Mouse (Mus musculus): ENCODE results near the gene A730061H03Rik. TPM values are rescaled to one million over a fixed set of nuclear protein-coding genes. Genes with fewer than 3 reads are reported as not detected.
A peak's percentile ranks its signal among the peaks of the same experiment; 100 is the strongest.

A730061H03Rik gene
- polyA plus RNA-seq, 1 experiment, result 0.86 TPM

GRCm38 (mm10) chr14:55555788-55556187 lies 4.4 kb downstream of the A730061H03Rik start:
- H3K4me1 ChIP-seq (ENCODE audit: control insufficient read depth, insufficient read depth, low read length), result no peaks in the 10 kb centered on the region
- no peak overlapping the region for H3K4me3 ChIP-seq (ENCODE audit: insufficient read depth, low read length)
- no peak overlapping the region for H3K27ac ChIP-seq (ENCODE audit: insufficient read depth, low read length)
- no peak for TF ChIP-seq CTCF (IDR thresholded peaks at IDR 0.05; ENCODE audit: extremely low read depth, insufficient read depth, low read length)
- TF ChIP-seq POLR2A (IDR thresholded peaks at IDR 0.05; ENCODE audit: extremely low read depth, insufficient read depth, low read length), result no peak

GRCm38 (mm10) chr14:55554635-55555034 lies 5.6 kb downstream of the A730061H03Rik start:
- Histone ChIP-seq H3K4me3 (ENCODE audit: insufficient read depth, low read length) (no peak overlapping the region), H3K4me1 (ENCODE audit: control insufficient read depth, insufficient read depth, low read length) (no peaks in the 10 kb centered on the region), H3K27ac (ENCODE audit: insufficient read depth, low read length) (no peak overlapping the region)
- no peak for TF ChIP-seq POLR2A (IDR thresholded peaks at IDR 0.05; ENCODE audit: extremely low read depth, insufficient read depth, low read length)
- TF ChIP-seq CTCF (IDR thresholded peaks at IDR 0.05; ENCODE audit: extremely low read depth, insufficient read depth, low read length), result no peak

GRCm38 (mm10) chr14:55551794-55552193 lies 8.4 kb downstream of the A730061H03Rik start:
- TF ChIP-seq POLR2A (IDR thresholded peaks at IDR 0.05; ENCODE audit: extremely low read depth, insufficient read depth, low read length), result no peak
- TF ChIP-seq CTCF (IDR thresholded peaks at IDR 0.05; ENCODE audit: extremely low read depth, insufficient read depth, low read length), result no peak
- no peak overlapping the region for H3K4me3 ChIP-seq (ENCODE audit: insufficient read depth, low read length)
- H3K4me1 ChIP-seq (ENCODE audit: control insufficient read depth, insufficient read depth, low read length), result no peaks in the 10 kb centered on the region

GRCm38 (mm10) chr14:55551347-55551746 lies 8.9 kb downstream of the A730061H03Rik start:
- Histone ChIP-seq H3K4me3 (ENCODE audit: insufficient read depth, low read length) (no peak overlapping the region), H3K4me1 (ENCODE audit: control insufficient read depth, insufficient read depth, low read length) (no peaks in the 10 kb centered on the region), H3K27ac (ENCODE audit: insufficient read depth, low read length) (no peak overlapping the region)
- no peak for TF ChIP-seq CTCF (IDR thresholded peaks at IDR 0.05; ENCODE audit: extremely low read depth, insufficient read depth, low read length)
- no peak for TF ChIP-seq POLR2A (IDR thresholded peaks at IDR 0.05; ENCODE audit: extremely low read depth, insufficient read depth, low read length)

More at GRCm38 (mm10) chr14:55551794-55552193, 8.4 kb downstream of the A730061H03Rik start:
- no peak overlapping the region for H3K27ac ChIP-seq (ENCODE audit: insufficient read depth, low read length)

GRCm38 (mm10) chr14:55550191-55550590 lies 10.0 kb downstream of the A730061H03Rik start:
- Histone ChIP-seq H3K27ac (ENCODE audit: insufficient read depth, low read length) (no peak overlapping the region), H3K4me3 (ENCODE audit: insufficient read depth, low read length) (no peak overlapping the region), H3K4me1 (ENCODE audit: control insufficient read depth, insufficient read depth, low read length) (no peaks in the 10 kb centered on the region)
- no peak for TF ChIP-seq CTCF (IDR thresholded peaks at IDR 0.05; ENCODE audit: extremely low read depth, insufficient read depth, low read length)
- TF ChIP-seq POLR2A (IDR thresholded peaks at IDR 0.05; ENCODE audit: extremely low read depth, insufficient read depth, low read length), result no peak

- Histone ChIP-seq H3K27ac (ENCODE audit: insufficient read depth, low read length) (no peak overlapping the region), H3K4me3 (ENCODE audit: insufficient read depth, low read length) (no peak overlapping the region), H3K4me1 (ENCODE audit: control insufficient read depth, insufficient read depth, low read length) (0 out of 2 replicates have a peak, but pooled peaks cover 3% of the 10 kb centered on the region)
- TF ChIP-seq CTCF (IDR thresholded peaks at IDR 0.05; ENCODE audit: extremely low read depth, insufficient read depth, low read length), result no peak
- no peak for TF ChIP-seq POLR2A (IDR thresholded peaks at IDR 0.05; ENCODE audit: extremely low read depth, insufficient read depth, low read length)
Measured at GRCm38 (mm10) chr14:55544334-55544733, 15.9 kb downstream of the A730061H03Rik start.

GRCm38 (mm10) chr14:55542268-55542667 lies 17.9 kb downstream of the A730061H03Rik start:
- TF ChIP-seq POLR2A (IDR thresholded peaks at IDR 0.05; ENCODE audit: extremely low read depth, insufficient read depth, low read length) (no peak), CTCF (IDR thresholded peaks at IDR 0.05; ENCODE audit: extremely low read depth, insufficient read depth, low read length) (no peak)
- H3K4me1 ChIP-seq (ENCODE audit: control insufficient read depth, insufficient read depth, low read length), result 0 out of 2 replicates have a peak, but pooled peaks cover 3% of the 10 kb centered on the region
- no peak overlapping the region for H3K27ac ChIP-seq (ENCODE audit: insufficient read depth, low read length)
- H3K4me3 ChIP-seq (ENCODE audit: insufficient read depth, low read length), result no peak overlapping the region

GRCm38 (mm10) chr14:55540787-55541321 lies 19.4 kb downstream of the A730061H03Rik start:
- 0 out of 2 replicates have a peak, but pooled peaks cover 3% of the 10 kb centered on the region for H3K4me1 ChIP-seq (ENCODE audit: control insufficient read depth, insufficient read depth, low read length)
- H3K4me3 ChIP-seq (ENCODE audit: insufficient read depth, low read length), result peak overlapping the region; percentile 63
- TF ChIP-seq CTCF (IDR thresholded peaks at IDR 0.05; ENCODE audit: extremely low read depth, insufficient read depth, low read length) (no peak), POLR2A (IDR thresholded peaks at IDR 0.05; ENCODE audit: extremely low read depth, insufficient read depth, low read length) (peak; percentile 25; the same call in 1 of the 2 replicates)
- peak overlapping the region; percentile 54 for H3K27ac ChIP-seq (ENCODE audit: insufficient read depth, low read length)

GRCm38 (mm10) chr14:55540067-55540786 lies 20.0 kb downstream of the A730061H03Rik start, which contains the start of gene Pck2:
Gene Pck2 (plus strand): TSS chr14:55540266.
- no peak for TF ChIP-seq CTCF (IDR thresholded peaks at IDR 0.05; ENCODE audit: extremely low read depth, insufficient read depth, low read length)
- TF ChIP-seq POLR2A (IDR thresholded peaks at IDR 0.05; ENCODE audit: extremely low read depth, insufficient read depth, low read length), result peak; percentile 52; the same call in 1 of the 2 replicates
- Histone ChIP-seq H3K4me1 (ENCODE audit: control insufficient read depth, insufficient read depth, low read length) (0 out of 2 replicates have a peak, but pooled peaks cover 3% of the 10 kb centered on the region), H3K4me3 (ENCODE audit: insufficient read depth, low read length) (peak within 1 kb of the TSS; percentile 63), H3K27ac (ENCODE audit: insufficient read depth, low read length) (peak within 1 kb of the TSS; percentile 54)
